Mouse (Mus musculus): ENCODE measurements around the gene Dand5. TPM values are rescaled to one million over a fixed set of nuclear protein-coding genes. Genes with fewer than 3 reads are reported as not detected.
A peak's percentile ranks its signal among the peaks of the same experiment; 100 is the strongest.

Gene Dand5
- polyA plus RNA-seq, 1 experiment, result 2.9 TPM

DNA sequence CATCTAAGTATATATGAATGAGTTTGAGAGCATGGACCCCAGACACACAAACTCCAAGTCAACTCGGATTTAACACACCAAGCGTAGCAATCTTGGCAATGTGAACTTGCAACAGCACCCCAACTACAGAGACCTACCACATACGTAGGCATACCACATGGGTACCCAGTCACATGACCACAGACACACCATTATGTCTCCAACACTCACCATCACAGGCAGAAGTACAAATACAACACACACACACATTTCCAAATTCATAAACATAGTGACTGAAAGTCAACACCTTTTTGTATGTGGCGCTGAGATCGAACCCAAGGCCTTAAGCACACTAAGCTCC is 12.7 kb downstream of the Dand5 start:
- 80% methylated on average over 5 of the region's 5 CpGs for WGBS
- DNase-seq, result no peak
- Histone ChIP-seq H3K4me1 (ENCODE audit: control insufficient read depth, insufficient read depth, low read length) (peaks cover 4% of the 10 kb centered on the region), H3K4me3 (replicated peaks; ENCODE audit: extremely low read depth, low read depth, low read length) (no peak overlapping the region)
- TF ChIP-seq POLR2A (IDR thresholded peaks at IDR 0.05; ENCODE audit: borderline replicate concordance, extremely low read depth, low read depth, low read length) (no peak), CTCF (IDR thresholded peaks at IDR 0.05; ENCODE audit: insufficient read depth, low read length) (no peak)

DNA sequence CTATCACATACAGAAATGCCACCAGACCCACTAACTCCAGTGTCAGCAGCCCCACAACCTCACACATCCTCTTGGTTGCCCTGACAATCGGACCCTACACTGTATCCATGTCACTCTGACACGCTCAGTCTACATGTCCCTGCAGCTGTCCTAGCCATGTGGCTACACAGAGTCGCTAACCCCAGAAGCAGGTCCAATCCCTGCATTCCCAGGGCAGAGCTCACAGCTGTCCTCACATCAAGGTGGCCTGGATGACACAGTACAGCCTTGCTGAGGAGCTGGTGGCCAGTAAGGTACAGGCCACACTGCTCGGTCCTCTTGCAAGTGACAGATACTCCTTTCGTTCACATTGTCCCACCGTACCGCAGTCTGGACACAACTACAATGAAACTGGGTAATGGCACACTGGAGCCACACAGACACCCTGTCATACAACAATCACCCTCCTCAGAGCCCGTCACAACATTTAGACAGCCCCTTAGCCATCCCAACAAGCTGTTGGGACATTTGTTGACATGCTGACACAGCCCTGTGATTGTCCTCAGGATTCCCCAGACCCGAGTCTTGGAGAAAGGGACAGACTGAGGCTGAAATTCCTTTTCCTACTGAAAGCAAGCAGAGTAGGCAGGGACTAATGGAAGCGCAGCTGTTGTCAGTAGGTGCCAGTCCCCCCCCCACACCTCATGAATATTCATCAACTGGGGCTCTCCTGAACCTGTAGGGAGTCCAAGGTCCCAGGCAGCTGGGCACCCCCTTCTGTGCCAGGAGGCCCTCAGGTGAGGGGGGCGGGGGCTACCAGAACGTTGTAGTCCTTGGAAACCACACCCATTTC is 13.3 kb downstream of the Dand5 start:
- peak; percentile 4 for DNase-seq
- TF ChIP-seq CTCF (IDR thresholded peaks at IDR 0.05; ENCODE audit: insufficient read depth, low read length), result no peak
- TF ChIP-seq POLR2A (IDR thresholded peaks at IDR 0.05; ENCODE audit: borderline replicate concordance, extremely low read depth, low read depth, low read length), result no peak
- Histone ChIP-seq H3K4me1 (ENCODE audit: control insufficient read depth, insufficient read depth, low read length) (peaks cover 4% of the 10 kb centered on the region), H3K4me3 (replicated peaks; ENCODE audit: extremely low read depth, low read depth, low read length) (no peak overlapping the region)
- 77% methylated on average over 12 of the region's 12 CpGs for WGBS

DNA sequence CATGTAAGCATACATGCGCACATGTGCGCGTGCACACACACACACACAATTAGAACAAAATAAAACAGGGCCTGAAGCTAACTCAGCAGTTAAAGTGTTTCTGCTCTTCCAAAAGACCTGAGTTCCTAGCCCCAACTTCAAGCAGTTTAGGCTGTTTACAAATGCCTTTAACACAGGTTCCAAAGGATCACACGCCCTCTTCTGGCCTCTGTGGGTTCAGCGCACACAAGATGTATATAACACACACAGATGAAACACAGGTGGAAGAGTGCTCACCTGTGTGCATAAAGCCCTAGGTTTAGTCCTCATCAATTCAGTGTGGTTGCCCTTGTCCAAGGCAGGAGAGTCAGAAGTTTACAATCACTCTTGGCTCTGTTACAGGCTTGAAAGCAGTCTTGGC is 16.6 kb downstream of the Dand5 start:
- DNase-seq, result no peak
- Histone ChIP-seq H3K4me1 (ENCODE audit: control insufficient read depth, insufficient read depth, low read length) (no peaks in the 10 kb centered on the region), H3K4me3 (replicated peaks; ENCODE audit: extremely low read depth, low read depth, low read length) (no peak overlapping the region)
- 94% methylated on average over 5 of the region's 5 CpGs for WGBS
- TF ChIP-seq CTCF (IDR thresholded peaks at IDR 0.05; ENCODE audit: insufficient read depth, low read length), result no peak
- no peak for TF ChIP-seq POLR2A (IDR thresholded peaks at IDR 0.05; ENCODE audit: borderline replicate concordance, extremely low read depth, low read depth, low read length)

DNA sequence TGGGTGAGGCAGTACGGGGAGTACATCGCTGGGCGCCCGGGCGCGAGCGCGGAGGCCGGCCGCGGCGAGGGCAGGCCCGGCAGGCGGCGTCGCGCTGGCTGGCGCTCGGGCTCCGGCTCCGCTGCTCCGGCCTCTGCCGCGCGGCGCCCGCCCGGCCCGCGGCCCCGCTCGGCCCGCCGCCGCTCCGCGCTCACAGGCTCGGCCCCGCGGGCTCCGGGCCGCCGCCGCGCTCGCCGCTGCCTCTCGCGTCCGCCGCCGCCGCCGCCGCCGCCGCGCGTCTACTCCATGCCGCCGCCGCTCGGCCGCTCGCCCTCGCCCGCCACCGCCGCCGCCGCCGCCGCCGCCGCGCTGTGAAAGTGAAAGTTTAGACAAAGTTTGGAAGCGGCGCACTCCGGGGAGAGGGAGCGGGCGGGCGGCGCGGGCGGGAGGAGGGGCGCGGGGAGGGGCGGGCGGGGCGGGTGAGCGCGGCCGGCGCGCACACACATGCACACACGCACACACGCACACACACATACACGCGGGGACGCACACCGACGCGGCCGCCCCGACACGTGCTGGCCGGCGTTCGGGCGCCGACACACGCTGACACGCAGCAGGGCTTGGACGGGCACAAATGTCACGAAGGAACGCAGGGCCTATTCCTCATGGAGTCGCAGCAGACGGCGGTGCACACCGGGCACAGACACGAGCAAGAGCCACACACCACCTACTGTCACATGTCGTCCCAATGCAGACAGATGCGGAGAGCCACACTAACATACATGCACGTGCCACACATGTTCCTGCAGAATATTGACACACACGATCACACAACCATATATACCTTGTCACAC is 22.4 kb downstream of the Dand5 start, which contains the start of gene Nfix:
Gene Nfix, minus strand, starts transcription at position 346 of the 833 bp plus-strand sequence.
- H3K4me1 ChIP-seq (ENCODE audit: control insufficient read depth, insufficient read depth, low read length), result peaks cover 19% of the 10 kb centered on the region
- TF ChIP-seq CTCF (IDR thresholded peaks at IDR 0.05; ENCODE audit: insufficient read depth, low read length) (no peak), POLR2A (IDR thresholded peaks at IDR 0.05; ENCODE audit: borderline replicate concordance, extremely low read depth, low read depth, low read length) (0 out of 2 replicates have a peak, but pooled peaks have one; percentile 42)
- peak; percentile 72 for DNase-seq
- H3K4me3 ChIP-seq (replicated peaks; ENCODE audit: extremely low read depth, low read depth, low read length), result peak within 1 kb of the TSS; percentile 77
- 15% methylated on average over 112 of the region's 125 CpGs for WGBS

DNA sequence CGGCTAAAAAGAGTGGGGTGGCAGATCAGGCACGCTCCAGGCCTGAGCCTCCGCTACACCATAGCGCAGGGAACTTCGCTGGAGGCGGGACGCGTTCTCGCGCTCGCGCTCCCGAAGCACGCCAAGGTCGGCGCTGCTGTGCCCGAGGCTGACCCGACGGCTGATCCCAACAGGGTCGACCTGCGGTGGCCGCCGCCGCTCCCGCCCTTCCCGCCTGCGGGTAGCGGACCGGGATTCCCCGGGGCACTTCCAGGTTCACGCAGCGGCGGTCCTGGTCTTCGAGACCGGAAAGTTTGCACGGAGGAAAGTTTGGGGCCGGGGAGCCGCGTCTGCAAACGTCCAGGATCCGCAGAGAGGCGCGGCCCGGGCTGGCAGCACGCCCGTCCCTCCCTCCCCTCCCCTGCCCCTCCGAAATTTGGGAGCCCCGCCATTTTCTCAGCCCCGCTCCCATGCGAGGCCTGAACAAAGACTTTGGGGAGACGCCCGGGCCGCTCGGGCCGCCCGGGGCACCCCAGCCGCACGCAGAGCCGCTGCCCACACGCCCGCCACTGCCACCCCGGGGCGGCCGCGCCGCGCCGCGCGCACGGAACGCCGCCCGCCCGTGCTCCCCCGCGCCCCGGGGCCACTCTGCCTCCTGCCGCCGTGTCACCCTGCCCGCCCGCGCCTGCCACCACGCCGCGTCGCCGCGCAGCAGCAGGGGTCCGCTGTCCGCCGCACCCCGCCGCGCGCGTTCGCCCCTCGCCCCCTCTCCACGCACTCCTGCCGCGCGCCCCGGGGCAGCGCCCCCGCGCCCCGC is 23.3 kb downstream of the Dand5 start:
- H3K4me1 ChIP-seq (ENCODE audit: control insufficient read depth, insufficient read depth, low read length), result peaks cover 23% of the 10 kb centered on the region
- TF ChIP-seq CTCF (IDR thresholded peaks at IDR 0.05; ENCODE audit: insufficient read depth, low read length), result no peak
- no peak for TF ChIP-seq POLR2A (IDR thresholded peaks at IDR 0.05; ENCODE audit: borderline replicate concordance, extremely low read depth, low read depth, low read length)
- peak; percentile 75 for DNase-seq
- peak overlapping the region; percentile 71 for H3K4me3 ChIP-seq (replicated peaks; ENCODE audit: extremely low read depth, low read depth, low read length)
- 4% methylated on average over 94 of the region's 108 CpGs for WGBS

DNA sequence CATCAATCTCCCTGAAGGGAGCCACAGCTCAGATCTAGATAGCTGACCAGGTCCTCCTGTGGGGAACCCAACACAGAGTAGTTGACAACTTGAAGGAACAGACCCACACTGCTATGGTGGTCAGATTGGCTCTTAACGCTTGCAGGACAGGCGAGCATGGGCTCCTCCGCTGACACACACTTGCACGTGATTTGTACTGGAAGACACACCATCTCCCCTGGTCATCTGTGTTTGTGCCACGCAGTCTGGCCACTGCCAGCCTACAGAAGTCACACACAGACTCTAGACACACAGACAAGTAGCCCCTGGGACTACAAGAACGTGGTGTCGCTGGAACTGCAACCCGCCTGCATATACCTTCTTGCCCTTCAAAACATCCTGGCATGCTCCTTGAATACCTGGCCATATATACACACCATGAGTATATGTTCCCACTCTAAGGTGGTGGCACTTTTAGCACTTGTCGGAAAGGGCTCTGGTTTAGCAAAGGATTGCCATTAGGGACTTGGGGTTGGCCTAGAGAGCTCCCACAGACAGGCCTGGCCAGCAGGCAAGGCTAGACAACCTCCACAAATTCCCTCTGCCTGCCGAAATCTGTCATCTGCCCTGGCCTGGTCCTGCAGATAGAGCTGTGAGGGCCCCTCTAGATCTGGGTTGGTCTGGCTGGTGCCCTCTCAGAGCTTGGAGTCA is 24.0 kb downstream of the Dand5 start:
- 64% methylated on average over 10 of the region's 10 CpGs for WGBS
- no peak for DNase-seq
- Histone ChIP-seq H3K4me3 (replicated peaks; ENCODE audit: extremely low read depth, low read depth, low read length) (peak overlapping the region; percentile 71), H3K4me1 (ENCODE audit: control insufficient read depth, insufficient read depth, low read length) (peaks cover 23% of the 10 kb centered on the region)
- TF ChIP-seq POLR2A (IDR thresholded peaks at IDR 0.05; ENCODE audit: borderline replicate concordance, extremely low read depth, low read depth, low read length) (no peak), CTCF (IDR thresholded peaks at IDR 0.05; ENCODE audit: insufficient read depth, low read length) (no peak)

- DNase-seq, result no peak
- TF ChIP-seq CTCF (IDR thresholded peaks at IDR 0.05; ENCODE audit: insufficient read depth, low read length) (no peak), POLR2A (IDR thresholded peaks at IDR 0.05; ENCODE audit: borderline replicate concordance, extremely low read depth, low read depth, low read length) (no peak)
- H3K4me3 ChIP-seq (replicated peaks; ENCODE audit: extremely low read depth, low read depth, low read length), result peak overlapping the region; percentile 71
- 72% methylated on average over 6 of the region's 6 CpGs for WGBS
- H3K4me1 ChIP-seq (ENCODE audit: control insufficient read depth, insufficient read depth, low read length), result peaks cover 23% of the 10 kb centered on the region
Measured at GRCm38 (mm10) chr8:84797971-84798370, 24.7 kb downstream of the Dand5 start.

- no peak overlapping the region for H3K4me3 ChIP-seq (replicated peaks; ENCODE audit: extremely low read depth, low read depth, low read length)
- no peak for DNase-seq
- TF ChIP-seq POLR2A (IDR thresholded peaks at IDR 0.05; ENCODE audit: borderline replicate concordance, extremely low read depth, low read depth, low read length) (no peak), CTCF (IDR thresholded peaks at IDR 0.05; ENCODE audit: insufficient read depth, low read length) (no peak)
- peaks cover 23% of the 10 kb centered on the region for H3K4me1 ChIP-seq (ENCODE audit: control insufficient read depth, insufficient read depth, low read length)
- WGBS, result 82% methylated on average over 15 of the region's 15 CpGs
Measured at GRCm38 (mm10) chr8:84797256-84797797, 25.3 kb downstream of the Dand5 start.
